Mouse (Mus musculus): ENCODE measurements around the gene Col15a1. TPM values are rescaled to one million over a fixed set of nuclear protein-coding genes. Genes with fewer than 3 reads are reported as not detected.

Col15a1 gene
- polyA plus RNA-seq, 1 experiment from 2014 or later, result 5.9 TPM

GRCm38 (mm10) chr4:47247574-47247973, 39.6 kb downstream of the Col15a1 start:
- DNase-seq (ENCODE audit: low spot score) (no peak), ATAC-seq (ENCODE audit: low FRiP score) (no peak)
- WGBS, result 68% methylated on average over 6 of the region's 6 CpGs
- Histone ChIP-seq H3K4me3 (ENCODE audit: low read depth, low read length) (no peak overlapping the region), H3K9me3 (ENCODE audit: control insufficient read depth, low read length) (no peaks in the 10 kb centered on the region), H3K27ac (ENCODE audit: low read depth, low read length) (no peak overlapping the region), H3K4me2 (replicated peaks; ENCODE audit: low read depth, low read length) (no peak overlapping the region), H3K9ac (ENCODE audit: low read depth, low read length) (no peak overlapping the region), H3K4me1 (replicated peaks; ENCODE audit: control insufficient read depth, insufficient read depth, low read length) (no peaks in the 10 kb centered on the region), H3K36me3 (ENCODE audit: control insufficient read depth, insufficient read depth, low read length) (no peaks in the 10 kb centered on the region), H3K27me3 (ENCODE audit: control insufficient read depth, insufficient read depth, low read length) (no peaks in the 10 kb centered on the region)

- H3K27ac ChIP-seq (ENCODE audit: low read depth, low read length), result no peak overlapping the region
- H3K36me3 ChIP-seq (ENCODE audit: control insufficient read depth, insufficient read depth, low read length), result no peaks in the 10 kb centered on the region
- no peaks in the 10 kb centered on the region for H3K4me1 ChIP-seq (replicated peaks; ENCODE audit: control insufficient read depth, insufficient read depth, low read length)
- DNase-seq (ENCODE audit: low spot score) (no peak), ATAC-seq (ENCODE audit: low FRiP score) (no peak)
- H3K27me3 ChIP-seq (ENCODE audit: control insufficient read depth, insufficient read depth, low read length), result no peaks in the 10 kb centered on the region
- no peak overlapping the region for H3K9ac ChIP-seq (ENCODE audit: low read depth, low read length)
- no peak overlapping the region for H3K4me2 ChIP-seq (replicated peaks; ENCODE audit: low read depth, low read length)
- no peak overlapping the region for H3K4me3 ChIP-seq (ENCODE audit: low read depth, low read length)
- 85% methylated on average over 6 of the region's 6 CpGs for WGBS
- no peaks in the 10 kb centered on the region for H3K9me3 ChIP-seq (ENCODE audit: control insufficient read depth, low read length)
These were observed 41.2 kb downstream of the Col15a1 start for GRCm38 (mm10) chr4:47249193-47249592.

- ATAC-seq (ENCODE audit: low FRiP score), result no peak
- WGBS, result 47% methylated on average over 5 of the region's 5 CpGs
These were observed 43.1 kb downstream of the Col15a1 start for GRCm38 (mm10) chr4:47251069-47251468.

GRCm38 (mm10) chr4:47251693-47252435, 43.9 kb downstream of the Col15a1 start:
- Histone ChIP-seq H3K27me3 (ENCODE audit: control insufficient read depth, insufficient read depth, low read length) (no peaks in the 10 kb centered on the region), H3K4me3 (ENCODE audit: low read depth, low read length) (no peak overlapping the region), H3K4me2 (replicated peaks; ENCODE audit: low read depth, low read length) (no peak overlapping the region), H3K4me1 (replicated peaks; ENCODE audit: control insufficient read depth, insufficient read depth, low read length) (no peaks in the 10 kb centered on the region), H3K9me3 (ENCODE audit: control insufficient read depth, low read length) (no peaks in the 10 kb centered on the region), H3K9ac (ENCODE audit: low read depth, low read length) (no peak overlapping the region), H3K36me3 (ENCODE audit: control insufficient read depth, insufficient read depth, low read length) (no peaks in the 10 kb centered on the region), H3K27ac (ENCODE audit: low read depth, low read length) (no peak overlapping the region)
- no peak for ATAC-seq (ENCODE audit: low FRiP score)
- no peak for DNase-seq (ENCODE audit: low spot score)
- 92% methylated on average over 11 of the region's 11 CpGs for WGBS

More at GRCm38 (mm10) chr4:47251069-47251468, 43.1 kb downstream of the Col15a1 start:
- H3K4me2 ChIP-seq (replicated peaks; ENCODE audit: low read depth, low read length), result no peak overlapping the region
- no peaks in the 10 kb centered on the region for H3K4me1 ChIP-seq (replicated peaks; ENCODE audit: control insufficient read depth, insufficient read depth, low read length)
- no peak overlapping the region for H3K27ac ChIP-seq (ENCODE audit: low read depth, low read length)
- H3K9ac ChIP-seq (ENCODE audit: low read depth, low read length), result no peak overlapping the region
- no peaks in the 10 kb centered on the region for H3K36me3 ChIP-seq (ENCODE audit: control insufficient read depth, insufficient read depth, low read length)
- DNase-seq (ENCODE audit: low spot score), result peak; percentile 67
- H3K4me3 ChIP-seq (ENCODE audit: low read depth, low read length), result no peak overlapping the region
- no peaks in the 10 kb centered on the region for H3K9me3 ChIP-seq (ENCODE audit: control insufficient read depth, low read length)
- H3K27me3 ChIP-seq (ENCODE audit: control insufficient read depth, insufficient read depth, low read length), result no peaks in the 10 kb centered on the region

- ATAC-seq (ENCODE audit: low FRiP score), result no peak
- no peaks in the 10 kb centered on the region for H3K36me3 ChIP-seq (ENCODE audit: control insufficient read depth, insufficient read depth, low read length)
- 99% methylated on average over 3 of the region's 3 CpGs for WGBS
These were observed 44.7 kb downstream of the Col15a1 start for GRCm38 (mm10) chr4:47252627-47253026.

GRCm38 (mm10) chr4:47255641-47256040, 47.7 kb downstream of the Col15a1 start:
- WGBS, result 40% methylated on average over 4 of the region's 4 CpGs

More at GRCm38 (mm10) chr4:47252627-47253026, 44.7 kb downstream of the Col15a1 start:
- no peaks in the 10 kb centered on the region for H3K27me3 ChIP-seq (ENCODE audit: control insufficient read depth, insufficient read depth, low read length)
- no peak overlapping the region for H3K4me2 ChIP-seq (replicated peaks; ENCODE audit: low read depth, low read length)
- no peak overlapping the region for H3K27ac ChIP-seq (ENCODE audit: low read depth, low read length)
- H3K4me1 ChIP-seq (replicated peaks; ENCODE audit: control insufficient read depth, insufficient read depth, low read length), result no peaks in the 10 kb centered on the region
- H3K4me3 ChIP-seq (ENCODE audit: low read depth, low read length), result no peak overlapping the region
- DNase-seq (ENCODE audit: low spot score), result no peak
- H3K9me3 ChIP-seq (ENCODE audit: control insufficient read depth, low read length), result no peaks in the 10 kb centered on the region
- no peak overlapping the region for H3K9ac ChIP-seq (ENCODE audit: low read depth, low read length)

GRCm38 (mm10) chr4:47258201-47258600, 50.2 kb downstream of the Col15a1 start:
- Histone ChIP-seq H3K4me3 (ENCODE audit: low read depth, low read length) (no peak overlapping the region), H3K27ac (ENCODE audit: low read depth, low read length) (no peak overlapping the region), H3K27me3 (ENCODE audit: control insufficient read depth, insufficient read depth, low read length) (no peaks in the 10 kb centered on the region), H3K9me3 (ENCODE audit: control insufficient read depth, low read length) (no peaks in the 10 kb centered on the region), H3K4me2 (replicated peaks; ENCODE audit: low read depth, low read length) (no peak overlapping the region), H3K36me3 (ENCODE audit: control insufficient read depth, insufficient read depth, low read length) (no peaks in the 10 kb centered on the region), H3K4me1 (replicated peaks; ENCODE audit: control insufficient read depth, insufficient read depth, low read length) (no peaks in the 10 kb centered on the region), H3K9ac (ENCODE audit: low read depth, low read length) (no peak overlapping the region)
- WGBS, result 68% methylated on average over 3 of the region's 3 CpGs
- DNase-seq (ENCODE audit: low spot score), result no peak
- ATAC-seq (ENCODE audit: low FRiP score), result no peak

More at GRCm38 (mm10) chr4:47255641-47256040, 47.7 kb downstream of the Col15a1 start:
- DNase-seq (ENCODE audit: low spot score) (peak; percentile 77), ATAC-seq (ENCODE audit: low FRiP score) (peak; percentile 65; the same call in 1 of the 2 replicates)
- no peaks in the 10 kb centered on the region for H3K4me1 ChIP-seq (replicated peaks; ENCODE audit: control insufficient read depth, insufficient read depth, low read length)
- H3K36me3 ChIP-seq (ENCODE audit: control insufficient read depth, insufficient read depth, low read length), result no peaks in the 10 kb centered on the region
- no peak overlapping the region for H3K4me2 ChIP-seq (replicated peaks; ENCODE audit: low read depth, low read length)
- no peaks in the 10 kb centered on the region for H3K27me3 ChIP-seq (ENCODE audit: control insufficient read depth, insufficient read depth, low read length)
- no peaks in the 10 kb centered on the region for H3K9me3 ChIP-seq (ENCODE audit: control insufficient read depth, low read length)
- H3K27ac ChIP-seq (ENCODE audit: low read depth, low read length), result no peak overlapping the region
- H3K4me3 ChIP-seq (ENCODE audit: low read depth, low read length), result no peak overlapping the region
- H3K9ac ChIP-seq (ENCODE audit: low read depth, low read length), result no peak overlapping the region

GRCm38 (mm10) chr4:47261049-47261448, 53.1 kb downstream of the Col15a1 start:
- no peak overlapping the region for H3K4me2 ChIP-seq (replicated peaks; ENCODE audit: low read depth, low read length)
- H3K4me1 ChIP-seq (replicated peaks; ENCODE audit: control insufficient read depth, insufficient read depth, low read length), result no peaks in the 10 kb centered on the region
- H3K9ac ChIP-seq (ENCODE audit: low read depth, low read length), result no peak overlapping the region
- DNase-seq (ENCODE audit: low spot score), result no peak
- no peaks in the 10 kb centered on the region for H3K27me3 ChIP-seq (ENCODE audit: control insufficient read depth, insufficient read depth, low read length)
- 80% methylated on average over 6 of the region's 6 CpGs for WGBS
- no peak overlapping the region for H3K4me3 ChIP-seq (ENCODE audit: low read depth, low read length)
- H3K36me3 ChIP-seq (ENCODE audit: control insufficient read depth, insufficient read depth, low read length), result no peaks in the 10 kb centered on the region
- no peaks in the 10 kb centered on the region for H3K9me3 ChIP-seq (ENCODE audit: control insufficient read depth, low read length)
- no peak for ATAC-seq (ENCODE audit: low FRiP score)
- H3K27ac ChIP-seq (ENCODE audit: low read depth, low read length), result no peak overlapping the region

GRCm38 (mm10) chr4:47261919-47262318, 54.0 kb downstream of the Col15a1 start:
- no peak overlapping the region for H3K4me3 ChIP-seq (ENCODE audit: low read depth, low read length)
- DNase-seq (ENCODE audit: low spot score) (no peak), ATAC-seq (ENCODE audit: low FRiP score) (no peak)
- no peaks in the 10 kb centered on the region for H3K9me3 ChIP-seq (ENCODE audit: control insufficient read depth, low read length)
- H3K27me3 ChIP-seq (ENCODE audit: control insufficient read depth, insufficient read depth, low read length), result no peaks in the 10 kb centered on the region
- H3K4me2 ChIP-seq (replicated peaks; ENCODE audit: low read depth, low read length), result no peak overlapping the region
- no peak overlapping the region for H3K27ac ChIP-seq (ENCODE audit: low read depth, low read length)
- H3K4me1 ChIP-seq (replicated peaks; ENCODE audit: control insufficient read depth, insufficient read depth, low read length), result no peaks in the 10 kb centered on the region
- no peak overlapping the region for H3K9ac ChIP-seq (ENCODE audit: low read depth, low read length)
- H3K36me3 ChIP-seq (ENCODE audit: control insufficient read depth, insufficient read depth, low read length), result no peaks in the 10 kb centered on the region
- WGBS, result 74% methylated on average over 5 of the region's 5 CpGs
